Mouse (Mus musculus) intestine, embryonic 14.5 days (tissue): ENCODE measurements around the gene Hand2. TPM values are rescaled to one million over a fixed set of nuclear protein-coding genes. Genes with fewer than 3 reads are reported as not detected.

ENCODE experiments used
- ATAC-seq: fragments of 200-750 bp; cut with Nextera tagmentation; replicated peaks from 2 replicates; pipeline ENCODE4 v1.8.0; 2017; ENCODE audit warnings: low read depth, moderate number of reproducible peaks, moderate TSS enrichment, moderate library complexity; ENCODE audit not compliant: low FRiP score, low TSS enrichment
- DNase-seq: peaks from one replicate; pipeline ENCODE4 v3.0.0-alpha.2; 2018; ENCODE audit warnings: low spot score
- H3K27ac ChIP-seq: fragments of 300-500 bp; sonication (generic); 2 replicates; pipeline ENCODE4 v1.5.1; 2014; ENCODE audit warnings: low read depth, mild to moderate bottlenecking, control low read depth
- H3K27me3 ChIP-seq: fragments of 300-500 bp; sonication (generic); replicated peaks from 2 replicates; pipeline ENCODE4 v1.6.1; 2014; ENCODE audit warnings: low read length, control low read depth; ENCODE audit not compliant: control insufficient read depth, insufficient read depth
- H3K36me3 ChIP-seq: fragments of 300-500 bp; sonication (generic); 2 replicates; pipeline ENCODE4 v1.6.1; 2014; ENCODE audit warnings: low read length, control low read depth; ENCODE audit not compliant: control insufficient read depth, insufficient read depth
- H3K4me1 ChIP-seq: fragments of 300-500 bp; sonication (generic); replicated peaks from 2 replicates; pipeline ENCODE4 v1.6.1; 2014; ENCODE audit warnings: low read length, control low read depth, mixed read lengths; ENCODE audit not compliant: control insufficient read depth, insufficient read depth
- H3K4me2 ChIP-seq: fragments of 300-500 bp; sonication (generic); 2 replicates; pipeline ENCODE4 v1.6.1; 2014; ENCODE audit warnings: low read length
- H3K4me3 ChIP-seq: fragments of 300-500 bp; sonication (generic); 2 replicates; pipeline ENCODE4 v1.5.1; 2014; ENCODE audit warnings: low read depth, low read length, control low read depth, mixed read lengths
- H3K9ac ChIP-seq: fragments of 300-500 bp; sonication (generic); 2 replicates; pipeline ENCODE4 v1.6.1; 2014; ENCODE audit warnings: mild to moderate bottlenecking, low read length
- H3K9me3 ChIP-seq: fragments of 300-500 bp; sonication (generic); 2 replicates; pipeline ENCODE4 v1.6.1; 2016; ENCODE audit warnings: low read length, control low read depth; ENCODE audit not compliant: control insufficient read depth
- WGBS: fragments of 180-500 bp; shearing (Covaris S2); extraction: QIAGEN DNeasy Blood & Tissue Kit; methylation state at CpG from one replicate; pipeline ENCODE4 v1.1.7; 2014; 5-methylcytosine and 5-hydroxymethylcytosine counted together
- polyA plus RNA-seq: library from polyadenylated mRNA; unstranded; fragments of >200 nt; fragmentation: Nextera tagmentation; extraction: Ambion mirVana; gene quantifications from 2 replicates; pipeline ENCODE4 v1.2.1, GENCODE M21; 2014

Gene Hand2
- polyA plus RNA-seq, 1 experiment from 2014 or later, result 13.1 TPM

DNA sequence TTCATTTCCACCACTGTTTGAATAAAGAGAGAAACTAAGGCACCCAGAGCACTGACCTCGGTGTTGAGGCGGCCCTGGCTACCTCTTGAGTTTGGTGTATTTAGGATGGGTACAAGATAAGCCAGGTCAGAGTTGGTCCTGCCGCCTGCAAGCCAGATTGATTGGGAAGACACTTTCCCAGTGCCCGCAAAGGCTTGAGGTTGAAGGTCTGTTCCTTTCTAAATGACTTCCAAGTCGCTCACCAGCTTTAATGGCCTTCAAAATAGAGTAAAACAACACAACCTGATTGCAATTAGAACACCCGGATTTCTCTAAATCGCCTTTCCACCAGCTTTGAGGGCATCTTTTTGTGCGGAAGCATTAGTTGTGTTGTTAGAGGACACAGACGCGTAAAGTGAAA is 7.2 kb upstream of the Hand2 start:
- no peak overlapping the region for H3K4me2 ChIP-seq
- no peaks in the 10 kb centered on the region for H3K36me3 ChIP-seq
- no peak for DNase-seq
- H3K9ac ChIP-seq, result no peak overlapping the region
- WGBS, result 52% methylated on average over 10 of the region's 10 CpGs
- peaks cover 10% of the 10 kb centered on the region; the same call in 1 of the 2 replicates for H3K4me1 ChIP-seq
- no peaks in the 10 kb centered on the region for H3K9me3 ChIP-seq
- peaks cover 50% of the 10 kb centered on the region for H3K27me3 ChIP-seq
- H3K27ac ChIP-seq, result no peak overlapping the region
- no peak for ATAC-seq
- no peak overlapping the region for H3K4me3 ChIP-seq

DNA sequence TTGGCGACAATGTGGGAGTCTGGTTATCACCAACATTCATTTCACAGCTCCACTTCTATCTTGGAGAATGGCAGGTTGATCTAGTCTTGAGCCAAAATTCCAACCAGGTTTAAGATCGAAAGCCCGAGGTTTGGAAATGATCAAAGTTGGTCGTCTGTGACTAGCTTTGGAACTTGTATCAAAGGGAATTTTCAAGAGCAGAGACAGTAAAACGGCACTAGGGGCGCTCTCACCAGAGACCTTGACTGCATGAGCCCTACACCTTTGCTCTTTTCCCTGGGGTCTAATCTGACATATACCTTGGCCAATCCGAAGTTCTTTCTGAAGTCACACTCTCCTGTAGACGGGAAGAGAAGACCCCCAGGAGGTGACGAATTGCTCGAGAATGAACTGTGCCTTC is 6.6 kb upstream of the Hand2 start:
- WGBS, result 22% methylated on average over 10 of the region's 10 CpGs
- Histone ChIP-seq H3K9me3 (no peaks in the 10 kb centered on the region), H3K27ac (no peak overlapping the region), H3K27me3 (peaks cover 52% of the 10 kb centered on the region), H3K36me3 (no peaks in the 10 kb centered on the region), H3K9ac (no peak overlapping the region), H3K4me3 (no peak overlapping the region), H3K4me1 (peaks cover 10% of the 10 kb centered on the region; the same call in 1 of the 2 replicates), H3K4me2 (peak overlapping the region; percentile 14; the same call in 1 of the 2 replicates)
- no peak for ATAC-seq
- DNase-seq, result peak; percentile 63

DNA sequence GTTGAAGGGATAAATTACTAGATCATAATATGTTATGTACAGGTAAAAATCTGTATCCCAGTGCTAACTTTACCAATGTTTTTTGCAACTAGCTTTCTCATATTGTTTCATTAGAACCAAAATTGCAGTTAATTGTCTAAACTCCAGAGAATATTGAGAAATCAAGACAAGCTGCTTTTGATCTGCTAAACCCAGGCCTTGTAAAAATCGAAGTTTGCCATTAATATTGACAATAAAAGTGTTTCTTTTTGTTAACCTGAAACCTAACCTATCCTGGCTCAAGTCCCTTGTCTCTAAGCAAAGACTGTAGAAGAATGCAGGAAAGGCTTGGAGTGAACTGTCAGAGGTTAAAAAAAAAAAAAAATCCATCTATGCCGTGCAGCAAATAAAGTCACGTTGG is 5.3 kb upstream of the Hand2 start:
- Histone ChIP-seq H3K4me3 (peak overlapping the region; percentile 8; the same call in 1 of the 2 replicates), H3K9me3 (no peaks in the 10 kb centered on the region), H3K4me2 (peak overlapping the region; percentile 33), H3K36me3 (no peaks in the 10 kb centered on the region), H3K27me3 (peaks cover 59% of the 10 kb centered on the region), H3K9ac (no peak overlapping the region), H3K27ac (no peak overlapping the region), H3K4me1 (peaks cover 10% of the 10 kb centered on the region; the same call in 1 of the 2 replicates)
- ATAC-seq (no peak), DNase-seq (no peak)
- WGBS, result 29% methylated on average over 3 of the region's 3 CpGs

DNA sequence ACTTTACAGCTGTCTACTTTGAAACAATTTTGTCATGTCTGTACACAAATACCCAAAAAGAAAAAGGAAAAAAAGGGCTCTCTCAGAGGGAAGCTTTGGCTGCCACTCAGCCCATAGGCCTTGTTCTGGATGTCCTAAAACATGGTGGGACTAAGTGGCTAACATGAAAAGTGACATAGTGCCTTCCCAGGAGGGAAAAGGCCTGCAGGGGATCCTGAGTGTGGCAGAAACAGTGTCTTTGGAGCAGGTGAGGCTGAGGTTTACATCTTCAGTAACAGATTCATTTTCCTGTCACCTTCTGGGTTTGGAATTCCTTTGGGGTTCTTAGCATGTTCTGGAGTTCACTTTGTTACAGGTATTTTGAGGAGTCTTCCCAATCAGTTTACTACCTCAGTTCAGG is 3.7 kb upstream of the Hand2 start:
- H3K27me3 ChIP-seq, result peaks cover 55% of the 10 kb centered on the region

DNA sequence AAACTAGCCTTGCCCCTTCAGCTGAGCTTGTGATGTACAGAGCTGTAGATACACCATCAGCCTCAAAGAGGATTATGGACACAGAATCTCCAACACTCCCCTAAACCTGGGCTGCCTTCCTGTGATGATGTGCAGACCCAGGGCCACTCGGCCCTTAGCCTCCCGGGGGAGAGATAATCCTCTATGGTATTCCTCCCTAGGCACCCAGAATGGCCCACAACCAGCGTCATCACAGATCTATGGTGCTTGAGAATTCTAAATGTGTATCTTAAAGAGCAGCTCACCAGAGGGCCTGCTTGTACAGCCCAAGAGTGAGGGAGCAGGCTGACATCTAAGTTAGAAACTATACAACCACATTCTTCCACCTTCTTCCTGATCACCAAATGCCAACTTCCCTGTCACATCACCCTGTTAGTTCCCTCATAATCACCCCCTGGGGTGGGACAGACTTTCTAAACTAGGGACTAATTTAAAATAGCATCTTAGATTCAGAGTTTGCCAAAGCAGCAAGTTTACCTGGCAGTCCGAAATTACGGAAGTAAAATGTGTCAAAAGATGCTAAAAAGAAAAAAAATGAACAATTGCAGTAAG is 2.8 kb upstream of the Hand2 start:
- Histone ChIP-seq H3K9ac (peak overlapping the region; percentile 95), H3K4me1 (0 out of 2 replicates have a peak, but pooled peaks cover under 1% of the 10 kb centered on the region), H3K9me3 (no peaks in the 10 kb centered on the region), H3K36me3 (no peaks in the 10 kb centered on the region), H3K4me2 (peak overlapping the region; percentile 67), H3K27ac (peak overlapping the region; percentile 52), H3K27me3 (peaks cover 50% of the 10 kb centered on the region), H3K4me3 (peak overlapping the region; percentile 81)
- 13% methylated on average over 5 of the region's 5 CpGs for WGBS
- DNase-seq (peak; percentile 64), ATAC-seq (no peak)

More for the DNA sequence above, 3.7 kb upstream of the Hand2 start:
- DNase-seq, result peak; percentile 50
- H3K27ac ChIP-seq, result no peak overlapping the region
- H3K9ac ChIP-seq, result peak overlapping the region; percentile 95; the same call in 1 of the 2 replicates
- H3K9me3 ChIP-seq, result no peaks in the 10 kb centered on the region
- peak overlapping the region; percentile 81; the same call in 1 of the 2 replicates for H3K4me3 ChIP-seq
- H3K36me3 ChIP-seq, result no peaks in the 10 kb centered on the region
- H3K4me1 ChIP-seq, result peaks cover 7% of the 10 kb centered on the region; the same call in 1 of the 2 replicates
- peak overlapping the region; percentile 67 for H3K4me2 ChIP-seq
- no peak for ATAC-seq

DNA sequence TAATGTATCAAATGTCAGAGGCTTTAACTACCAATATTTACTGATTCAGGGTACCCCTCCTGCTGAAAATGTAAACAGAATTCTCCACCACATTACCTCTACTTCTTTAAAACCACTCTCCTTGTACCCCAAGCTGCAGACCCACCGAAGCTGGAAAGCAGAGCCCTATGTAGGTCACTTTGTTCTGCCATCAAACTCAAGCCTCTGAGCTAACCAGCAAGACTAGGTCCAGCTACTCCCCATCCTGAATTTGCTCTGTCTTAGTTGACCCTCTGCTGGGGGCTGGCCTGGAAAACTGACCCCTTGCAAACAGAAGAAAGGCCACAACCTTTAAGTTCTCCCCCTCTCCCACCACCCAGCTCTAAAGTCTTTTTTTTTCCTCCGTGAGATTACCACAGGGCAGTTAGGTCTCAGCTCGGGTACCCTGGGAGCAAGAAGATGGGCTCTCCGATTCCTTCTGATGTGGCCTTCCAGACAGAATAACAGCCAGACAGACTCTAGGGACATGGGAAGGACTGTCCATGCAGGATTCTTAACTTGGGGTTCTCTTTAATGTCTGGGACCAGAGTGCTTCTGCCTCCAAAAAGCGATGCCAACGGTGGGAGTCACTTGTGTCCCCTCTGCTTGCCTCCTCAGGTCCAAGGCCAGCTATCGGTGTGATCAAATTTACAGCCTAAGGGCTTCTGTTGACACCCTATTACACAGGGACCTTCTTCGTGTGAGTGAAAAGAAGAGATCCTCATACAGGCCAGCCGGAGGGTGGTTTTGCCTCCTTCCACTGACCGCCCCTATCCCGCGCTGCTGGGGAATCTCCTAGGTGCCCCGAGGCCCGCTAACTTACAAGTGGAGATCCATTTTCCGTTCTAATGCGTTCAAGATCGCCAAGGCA is 1.4 kb upstream of the Hand2 start:
- Histone ChIP-seq H3K4me1 (no peaks in the 10 kb centered on the region), H3K4me3 (peak overlapping the region; percentile 81), H3K9ac (peak overlapping the region; percentile 95), H3K9me3 (no peaks in the 10 kb centered on the region), H3K27me3 (peaks cover 44% of the 10 kb centered on the region), H3K27ac (peak overlapping the region; percentile 96), H3K4me2 (peak overlapping the region; percentile 67), H3K36me3 (no peaks in the 10 kb centered on the region)
- 12% methylated on average over 17 of the region's 17 CpGs for WGBS
- DNase-seq (peak; percentile 79), ATAC-seq (no peak)

DNA sequence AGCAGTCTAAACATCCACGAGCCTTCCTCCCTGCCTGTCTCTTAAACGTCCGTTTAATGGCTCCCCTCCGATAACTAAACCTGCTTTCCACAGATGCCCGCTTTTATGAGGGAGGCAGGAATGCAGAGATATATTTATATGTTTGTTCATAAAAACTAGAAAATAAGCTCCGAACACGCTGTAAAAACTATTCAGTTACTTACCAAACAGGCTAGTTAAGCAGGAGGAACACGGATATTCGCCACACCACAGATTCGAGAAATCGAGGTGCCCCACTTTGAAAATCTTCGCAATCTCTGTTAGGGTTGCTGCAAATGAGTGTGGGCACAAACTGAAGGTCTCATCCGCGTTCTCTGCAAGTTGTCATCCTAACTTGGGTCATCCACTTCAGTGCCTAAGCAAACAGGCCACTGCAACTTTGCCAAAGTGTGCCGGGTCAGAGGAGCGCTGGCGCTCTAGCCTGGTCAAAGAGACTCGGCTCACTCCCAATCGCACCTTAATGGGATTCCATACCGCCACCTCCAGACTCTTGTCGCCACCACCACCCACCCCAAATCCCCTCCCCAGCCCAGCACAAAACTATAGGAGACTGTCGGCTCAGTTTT is 700 bp upstream of the Hand2 start:
- H3K4me2 ChIP-seq, result peak overlapping the region; percentile 67
- H3K4me1 ChIP-seq, result no peaks in the 10 kb centered on the region
- H3K27me3 ChIP-seq, result peaks cover 41% of the 10 kb centered on the region
- H3K4me3 ChIP-seq, result peak overlapping the region; percentile 81
- ATAC-seq (no peak), DNase-seq (peak; percentile 73)
- H3K9me3 ChIP-seq, result no peaks in the 10 kb centered on the region
- WGBS, result 4% methylated on average over 22 of the region's 22 CpGs
- H3K9ac ChIP-seq, result peak overlapping the region; percentile 95
- H3K36me3 ChIP-seq, result no peaks in the 10 kb centered on the region
- peak overlapping the region; percentile 96 for H3K27ac ChIP-seq
